ENCODE assay signal across 29 mouse cellular contexts in the genomic region with DNA sequence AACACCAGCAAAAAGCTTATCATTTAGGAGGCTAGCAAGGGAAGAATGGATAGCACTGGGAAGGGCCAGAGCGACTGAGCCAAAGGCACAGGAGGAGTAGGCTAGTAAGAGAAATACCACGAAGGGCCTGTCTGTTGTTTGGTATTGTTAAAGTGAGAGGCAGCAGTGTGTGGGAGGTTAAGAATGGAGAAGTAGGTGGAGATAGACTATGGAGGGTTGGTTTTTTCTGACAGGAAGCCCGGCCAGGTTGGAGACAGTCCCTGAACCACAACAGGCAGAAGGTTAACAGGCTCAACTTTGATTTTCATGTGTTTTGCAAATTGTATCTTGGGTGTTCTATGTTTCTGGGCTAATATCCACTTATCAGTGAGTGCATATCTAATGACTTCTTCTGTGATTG. TPM values are rescaled to one million over a fixed set of nuclear protein-coding genes. Genes with fewer than 3 reads are reported as not detected.
DNase-seq lines count a peak whose midpoint lies in the region; ATAC-seq and TF ChIP-seq lines count a peak whose summit lies in the region.
"Had no signal": no experiment of that assay in that cellular context is flagged by ENCODE, and none has a peak within 500 bp of the region (broad histone marks: within the 10 kb centered on the region; RNA-seq: fewer than 3 reads in every experiment).

No protein-coding gene starts in this region.

- no peak for TF ChIP-seq POLR2A in heart, adult 2 months (IDR thresholded peaks at IDR 0.05; ENCODE audit: insufficient read depth, low read depth, low read length)
- TF ChIP-seq POLR2A in thymus, adult 2 months (IDR thresholded peaks at IDR 0.05; ENCODE audit: control insufficient read depth, extremely low read depth, insufficient read depth, low read length, poor library complexity): no peak

- no peak for DNase-seq in heart, adult 2 months
- no peak for DNase-seq in heart, postnatal 14 days
- peak; percentile 30 for DNase-seq in induced T-regulatory cell, adult 2 months (ENCODE audit: low read depth)
- no peak for DNase-seq in thymus, adult 2 months
- no peak for DNase-seq in cerebellum, postnatal 10 days
- DNase-seq in cerebellum, postnatal 36 days: no peak
- DNase-seq: adrenal gland, adult 2 months; adrenal gland, postnatal 14 days; cerebellum, adult 11-12 months; cerebellum, adult 8-10 months; cerebellum, postnatal 14 days; embryo, embryonic 11 days; gastrocnemius, postnatal 10 days; gastrocnemius, postnatal 36 days; heart, adult 11 months; heart, postnatal 10 days; heart, postnatal 4 days had no signal

- no peak for TF ChIP-seq CTCF in heart, adult 2 months (IDR thresholded peaks at IDR 0.05)
- no peak for TF ChIP-seq CTCF in thymus, adult 2 months (IDR thresholded peaks at IDR 0.05; ENCODE audit: borderline replicate concordance, control insufficient read depth, extremely low read depth, insufficient read depth, low read length, poor library complexity)

- 63% methylated on average over 3 of the region's 3 CpGs for WGBS in heart, adult 2 months
- 19% methylated on average over 3 of the region's 3 CpGs for WGBS in thymus, adult 2 months

- H3K4me1 ChIP-seq in heart, adult 2 months (ENCODE audit: control insufficient read depth, insufficient read depth, low read length): peaks cover 4% of the 10 kb centered on the region
- H3K4me1 ChIP-seq in thymus, adult 2 months (replicated peaks; ENCODE audit: control insufficient read depth, insufficient read depth, low read length): no peaks in the 10 kb centered on the region
- H3K4me1 ChIP-seq: embryonic facial prominence, embryonic 10.5 days; embryonic facial prominence, embryonic 13.5 days; forebrain, embryonic 13.5 days; hindbrain, embryonic 13.5 days had no signal

- no peaks in the 10 kb centered on the region for H3K79me2 ChIP-seq in heart, adult 2 months (replicated peaks; ENCODE audit: control insufficient read depth, insufficient read depth, low read length)

- TF ChIP-seq EP300 in heart, adult 2 months (IDR thresholded peaks at IDR 0.05; ENCODE audit: insufficient read depth, low read depth, low read length): no peak

- H3K27ac ChIP-seq in heart, adult 2 months: 0 out of 2 replicates have a peak overlapping the region, but pooled peaks have one; percentile 6
- no peak overlapping the region for H3K27ac ChIP-seq in thymus, adult 2 months (ENCODE audit: control insufficient read depth, insufficient read depth, low read length)
- H3K27ac ChIP-seq: embryonic facial prominence, embryonic 10.5 days; embryonic facial prominence, embryonic 13.5 days; forebrain, embryonic 13.5 days; heart, embryonic 15.5 days; hindbrain, embryonic 13.5 days had no signal

- ATAC-seq in common myeloid progenitor, adult 5-6 weeks (replicated peaks; ENCODE audit: low read depth, poor library complexity, severe bottlenecking): peak; percentile 91
- ATAC-seq: forebrain, embryonic 13.5 days; forebrain, embryonic 16.5 days; hindbrain, embryonic 16.5 days; inflammation-experienced regulatory T-cells, adult 6 months; intestine, embryonic 16.5 days had no signal

- no peak overlapping the region for H3K4me3 ChIP-seq in heart, adult 2 months
- no peak overlapping the region for H3K4me3 ChIP-seq in thymus, adult 2 months (ENCODE audit: control insufficient read depth, insufficient read depth, low read length)
- H3K4me3 ChIP-seq: embryonic facial prominence, embryonic 10.5 days; embryonic facial prominence, embryonic 13.5 days; erythroblast, embryonic 14.5 days; forebrain, embryonic 13.5 days; heart, embryonic 12.5 days; heart, embryonic 15.5 days; hindbrain, embryonic 13.5 days had no signal

- H3K27me3 ChIP-seq in heart, adult 2 months (ENCODE audit: control insufficient read depth, insufficient read depth, low read length): no peaks in the 10 kb centered on the region
- H3K27me3 ChIP-seq in thymus, adult 2 months (ENCODE audit: control insufficient read depth, insufficient read depth, low read length): no peaks in the 10 kb centered on the region
- H3K27me3 ChIP-seq: forebrain, embryonic 13.5 days; heart, embryonic 12.5 days; heart, embryonic 15.5 days; hindbrain, embryonic 13.5 days had no signal

- H3K36me3 ChIP-seq in heart, adult 2 months (ENCODE audit: control insufficient read depth, insufficient read depth, low read length): peaks cover 2% of the 10 kb centered on the region
- no peaks in the 10 kb centered on the region for H3K36me3 ChIP-seq in thymus, adult 2 months (ENCODE audit: control insufficient read depth, insufficient read depth, low read length)
- H3K36me3 ChIP-seq: embryonic facial prominence, embryonic 10.5 days; embryonic facial prominence, embryonic 13.5 days; heart, embryonic 12.5 days; heart, embryonic 15.5 days; hindbrain, embryonic 13.5 days had no signal

- H3K9ac ChIP-seq in heart, adult 2 months (ENCODE audit: low read depth, low read length): no peak overlapping the region
- H3K9ac ChIP-seq: embryonic facial prominence, embryonic 13.5 days; forebrain, embryonic 13.5 days; heart, embryonic 12.5 days; heart, embryonic 15.5 days; hindbrain, embryonic 13.5 days had no signal

- intact Hi-C loops in heart, adult 2 months (cut with DNase I): no loop called here
- intact Hi-C loops in heart, postnatal 14 days (cut with DNase I): no loop called here

RNA-seq across cellular contexts. Expression of a gene that starts 26.6 kb away (rescaled TPM):
- total RNA-seq in heart, adult 2 months (2021): 10 to 100 TPM; 30.1 to 35.0 TPM
- 16.7 and 25.9 TPM in 2 replicates for polyA plus RNA-seq in heart, adult 2 months (2012; rRNA removed)
- total RNA-seq in heart, postnatal 14 days (2021): 10 to 100 TPM; 28.3 to 36.2 TPM
- total RNA-seq in common myeloid progenitor, adult 5-6 weeks (2017): 47.3 and 76.9 TPM in 2 replicates
- 13.4 and 16.6 TPM in 2 replicates for polyA plus RNA-seq in thymus, adult 2 months (2012; rRNA removed)
